Mouse (Mus musculus) E14TG2a.4 (cell line): Measurements from ENCODE around the gene Rab4a.

Source experiments
- CTCF ChIP-seq: conservative IDR thresholded peaks from 2 replicates; pipeline ENCODE4 v1.5.1; 2014; ENCODE audit warnings: low read length
- NANOG ChIP-seq: IDR thresholded peaks from 2 replicates; pipeline ENCODE4 v1.6.1; 2014; ENCODE audit warnings: borderline replicate concordance, low read length, mixed read lengths
- POU5F1 ChIP-seq: IDR thresholded peaks from 2 replicates; pipeline ENCODE4 v1.6.1; 2014; ENCODE audit warnings: low read length, borderline replicate concordance

- TF ChIP-seq CTCF = no peak
- TF ChIP-seq POU5F1 = no peak
- TF ChIP-seq NANOG = no peak
Observed at GRCm38 (mm10) chr8:123786644-123787043, 19.1 kb upstream of the Rab4a start.
